Mouse (Mus musculus): ENCODE measurements around the gene Efna1.

Efna1 gene

GRCm38 (mm10) chr3:89278643-89279042 is 2.3 kb downstream of the Efna1 start:
- no peak for DNase-seq (ENCODE audit: low spot score)

GRCm38 (mm10) chr3:89278107-89278506 is 2.8 kb downstream of the Efna1 start:
- no peak for DNase-seq (ENCODE audit: low spot score)

- no peak for DNase-seq (ENCODE audit: low spot score)
Measured at GRCm38 (mm10) chr3:89277281-89278021, 3.5 kb downstream of the Efna1 start.

GRCm38 (mm10) chr3:89276061-89276460 is 4.9 kb downstream of the Efna1 start:
- no peak for DNase-seq (ENCODE audit: low spot score)

GRCm38 (mm10) chr3:89271760-89272159 is 9.2 kb downstream of the Efna1 start:
- no peak for DNase-seq (ENCODE audit: low spot score)

- DNase-seq (ENCODE audit: low spot score), result no peak
Measured at GRCm38 (mm10) chr3:89270891-89271290, 10.1 kb downstream of the Efna1 start.

- DNase-seq (ENCODE audit: low spot score), result peak; percentile 68
Measured at GRCm38 (mm10) chr3:89270051-89270755, 10.7 kb downstream of the Efna1 start, which contains the start of gene Slc50a1. TSS of gene Slc50a1 (minus strand) at chr3:89270570.

- no peak for DNase-seq (ENCODE audit: low spot score)
Measured at GRCm38 (mm10) chr3:89268916-89269315, 12.0 kb downstream of the Efna1 start.

- no peak for DNase-seq (ENCODE audit: low spot score)
Measured at GRCm38 (mm10) chr3:89266439-89266893, 14.5 kb downstream of the Efna1 start.

- DNase-seq (ENCODE audit: low spot score), result no peak
Measured at GRCm38 (mm10) chr3:89262417-89262816, 18.5 kb downstream of the Efna1 start.

GRCm38 (mm10) chr3:89260211-89260610 is 20.7 kb downstream of the Efna1 start:
- DNase-seq (ENCODE audit: low spot score), result no peak

- DNase-seq (ENCODE audit: low spot score), result no peak
Measured at GRCm38 (mm10) chr3:89259076-89259475, 21.9 kb downstream of the Efna1 start, which contains the start of gene Dpm3. TSS of gene Dpm3 (plus strand) at chr3:89259358.

GRCm38 (mm10) chr3:89256177-89256576 is 24.8 kb downstream of the Efna1 start:
- no peak for DNase-seq (ENCODE audit: low spot score)

GRCm38 (mm10) chr3:89254994-89255393 is 25.9 kb downstream of the Efna1 start:
- no peak for DNase-seq (ENCODE audit: low spot score)

- DNase-seq (ENCODE audit: low spot score), result no peak
Measured at GRCm38 (mm10) chr3:89251365-89251895, 29.5 kb downstream of the Efna1 start.

GRCm38 (mm10) chr3:89250435-89251040 is 30.4 kb downstream of the Efna1 start:
- DNase-seq (ENCODE audit: low spot score), result no peak

GRCm38 (mm10) chr3:89247466-89247865 is 33.5 kb downstream of the Efna1 start:
- no peak for DNase-seq (ENCODE audit: low spot score)

GRCm38 (mm10) chr3:89246261-89247100 is 34.5 kb downstream of the Efna1 start, which contains the start of gene Trim46:
TSS of gene Trim46 (minus strand) at chr3:89246309.
- peak; percentile 58 for DNase-seq (ENCODE audit: low spot score)

GRCm38 (mm10) chr3:89245688-89246171 is 35.2 kb downstream of the Efna1 start, which contains the start of gene Krtcap2:
TSS of gene Krtcap2 (plus strand) at chr3:89245966.
- no peak for DNase-seq (ENCODE audit: low spot score)

GRCm38 (mm10) chr3:89244982-89245687 is 35.8 kb downstream of the Efna1 start:
- no peak for DNase-seq (ENCODE audit: low spot score)

Measured in urinary bladder, postnatal 10 days (tissue).